Mouse (Mus musculus) C2C12 (cell line): Measurements from ENCODE around the gene Sema4g. TPM values are rescaled to one million over a fixed set of nuclear protein-coding genes. Genes with fewer than 3 reads are reported as not detected.
"Not testable (repeated sequence)": the region's sequence is repeated elsewhere in the genome, so short reads cannot be mapped to it uniquely, and the experiment has no call there.

Experiments used
- H3K27me3 ChIP-seq: one replicate; pipeline ENCODE4 v1.6.1; 2011; ENCODE audit not compliant: control insufficient read depth, insufficient read depth, insufficient read length
- H3K36me3 ChIP-seq: one replicate; pipeline ENCODE4 v1.6.1; 2011; ENCODE audit not compliant: control insufficient read depth, insufficient read depth
- H3K4me3 ChIP-seq: one replicate; pipeline ENCODE4 v1.5.1; 2011; ENCODE audit warnings: mild to moderate bottlenecking, control low read depth; ENCODE audit not compliant: poor library complexity, insufficient read depth, severe bottlenecking
- H3K79me2 ChIP-seq: one replicate; pipeline ENCODE4 v1.6.1; 2011; ENCODE audit not compliant: control insufficient read depth, insufficient read depth
- H3K79me3 ChIP-seq: one replicate; pipeline ENCODE4 v1.6.1; 2011; ENCODE audit warnings: low read depth, control low read depth
- H3ac ChIP-seq: one replicate; pipeline ENCODE3; 2011; ENCODE audit warnings: low read depth; ENCODE audit not compliant: control insufficient read depth, insufficient read length
- CEBPB ChIP-seq: IDR thresholded peaks from one replicate; pipeline ENCODE4 v1.6.1; 2011; ENCODE audit warnings: low read depth, mild to moderate bottlenecking, control low read depth, moderate library complexity
- CTCF ChIP-seq: IDR thresholded peaks from one replicate; pipeline ENCODE4 v1.5.1; 2011; ENCODE audit not compliant: control insufficient read depth, insufficient read depth, insufficient read length
- FOSL1 ChIP-seq: IDR thresholded peaks from one replicate; pipeline ENCODE4 v1.8.0; 2011; ENCODE audit warnings: mild to moderate bottlenecking, low read length; ENCODE audit not compliant: poor library complexity, insufficient read depth, severe bottlenecking
- MAX ChIP-seq: IDR thresholded peaks from one replicate; pipeline ENCODE4 v1.6.1; 2011; ENCODE audit warnings: mild to moderate bottlenecking, control low read depth
- MYOD1 ChIP-seq: IDR thresholded peaks from one replicate; pipeline ENCODE4 v1.6.1; 2011; ENCODE audit warnings: low read depth; ENCODE audit not compliant: control insufficient read depth, insufficient read length
- MYOG ChIP-seq: IDR thresholded peaks from one replicate; pipeline ENCODE4 v1.6.1; 2011; ENCODE audit not compliant: control insufficient read depth, insufficient read length; ENCODE audit errors: extremely low read depth
- USF1 ChIP-seq: IDR thresholded peaks from one replicate; pipeline ENCODE4 v1.6.1; 2011; ENCODE audit warnings: low read depth, mild to moderate bottlenecking, control low read depth, moderate library complexity
- polyA plus RNA-seq: library from polyadenylated mRNA; unstranded; fragments of >200 nt; fragmentation: generic; extraction: Trizol; gene quantifications from one replicate; pipeline ENCODE4 v1.2.1, GENCODE M21; 2012; ENCODE audit warnings: missing spikeins

Sema4g gene
- polyA plus RNA-seq, 1 experiment = 0.30 TPM

DNA sequence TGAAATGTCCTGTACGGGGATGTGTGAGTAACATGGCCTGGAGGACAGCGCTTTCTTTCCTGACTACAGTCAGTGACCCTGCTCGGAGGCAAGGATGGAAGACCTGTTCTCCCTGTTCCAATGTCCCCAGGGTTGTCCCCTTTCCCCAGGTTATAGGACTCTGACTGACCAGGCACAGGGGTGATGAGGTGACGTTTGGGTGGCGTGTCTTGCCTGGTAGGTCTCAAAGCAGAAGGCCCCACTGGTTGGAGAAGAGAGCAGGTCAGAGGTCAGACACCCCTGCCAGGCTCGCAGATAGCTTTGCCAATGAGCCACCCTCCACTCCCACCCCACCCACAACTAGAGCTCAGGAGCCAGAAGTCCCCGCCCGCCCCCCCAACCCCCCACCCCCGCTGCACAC is 40.7 kb downstream of the Sema4g start:
- TF ChIP-seq USF1 = no peak
- TF ChIP-seq CEBPB = no peak
- no peaks in the 10 kb centered on the region for H3K79me3 ChIP-seq
- H3K4me3 ChIP-seq = no peak overlapping the region
- H3K79me2 ChIP-seq = no peaks in the 10 kb centered on the region
- H3K27me3 ChIP-seq = no peaks in the 10 kb centered on the region
- H3ac ChIP-seq = no peak overlapping the region
- H3K36me3 ChIP-seq = peaks cover 10% of the 10 kb centered on the region

DNA sequence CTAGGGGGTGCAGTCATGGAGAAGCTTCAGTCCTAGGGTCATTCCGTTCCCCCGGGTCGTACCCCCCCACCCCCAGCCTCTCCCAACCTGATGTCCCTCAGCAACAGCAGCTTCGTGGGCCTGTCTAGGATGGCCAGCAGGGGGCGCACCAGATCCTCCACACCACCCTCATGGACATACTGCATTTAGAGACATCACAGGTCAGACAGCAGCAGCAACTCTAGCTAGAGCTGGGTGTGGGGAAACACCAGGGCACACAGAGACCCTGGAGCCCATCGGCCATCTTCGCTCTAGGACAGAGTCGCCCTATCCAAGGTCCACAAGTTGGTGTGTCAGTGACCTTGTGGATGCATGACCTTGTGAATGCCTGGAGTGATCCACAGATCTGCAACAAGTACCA is 41.2 kb downstream of the Sema4g start:
- TF ChIP-seq MAX = no peak
- no peak for TF ChIP-seq CEBPB
- peak; percentile 78 for TF ChIP-seq CTCF
- no peak for TF ChIP-seq MYOG
- no peak for TF ChIP-seq MYOD1
- Histone ChIP-seq H3K4me3 (no peak overlapping the region), H3ac (no peak overlapping the region), H3K36me3 (peaks cover 10% of the 10 kb centered on the region), H3K27me3 (no peaks in the 10 kb centered on the region), H3K79me3 (no peaks in the 10 kb centered on the region), H3K79me2 (no peaks in the 10 kb centered on the region)

DNA sequence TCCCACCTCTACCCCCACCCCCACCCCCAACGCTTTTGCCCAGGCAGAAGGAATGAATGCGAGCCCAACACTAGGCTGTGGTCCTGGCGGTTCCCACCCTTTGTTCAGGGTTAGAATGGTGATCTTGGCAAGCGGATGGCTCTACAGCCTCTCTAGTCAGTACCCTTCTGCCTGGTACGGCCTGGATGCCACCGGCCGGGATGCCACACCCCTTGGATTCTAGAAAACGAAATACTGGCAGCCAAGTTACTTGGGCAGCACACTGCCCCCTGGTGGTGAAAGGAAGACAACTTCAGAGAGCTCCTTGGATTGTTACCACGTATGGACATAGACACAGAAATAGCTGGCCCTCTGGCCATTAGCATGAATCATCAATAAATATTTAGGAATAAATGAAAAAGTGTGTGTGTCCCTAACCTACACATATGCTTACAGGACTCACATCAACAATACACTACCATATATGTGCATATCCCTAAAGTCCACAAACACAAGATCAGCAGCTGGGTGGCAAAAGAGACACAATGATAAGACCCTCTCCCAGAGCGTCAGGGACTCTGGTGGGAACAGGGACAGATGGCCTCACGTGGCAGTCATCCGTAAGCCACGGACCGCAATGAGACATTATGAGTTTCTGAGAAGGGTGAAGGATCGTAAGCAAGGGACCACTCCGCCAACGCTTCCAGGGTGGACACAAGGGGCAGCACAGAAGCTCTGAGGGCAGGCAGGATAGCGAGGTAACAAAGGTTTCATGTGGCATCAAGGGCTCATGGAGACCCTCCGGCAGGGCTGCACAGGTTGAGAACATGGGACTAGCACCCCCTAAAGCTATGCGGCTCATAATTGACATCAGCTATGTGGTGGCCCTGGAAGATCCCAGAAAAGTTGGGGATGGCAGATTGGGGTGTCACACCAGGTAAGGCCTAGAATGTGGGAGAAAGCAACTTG is 42.1 kb downstream of the Sema4g start:
- no peaks in the 10 kb centered on the region for H3K79me2 ChIP-seq
- H3K79me3 ChIP-seq = no peaks in the 10 kb centered on the region
- H3K4me3 ChIP-seq = no peak overlapping the region
- TF ChIP-seq MAX (no peak), MYOG (no peak), CTCF (peak; percentile 43)
- H3K27me3 ChIP-seq = no peaks in the 10 kb centered on the region
- peak overlapping the region; percentile 52 for H3ac ChIP-seq
- H3K36me3 ChIP-seq = peaks cover 4% of the 10 kb centered on the region

DNA sequence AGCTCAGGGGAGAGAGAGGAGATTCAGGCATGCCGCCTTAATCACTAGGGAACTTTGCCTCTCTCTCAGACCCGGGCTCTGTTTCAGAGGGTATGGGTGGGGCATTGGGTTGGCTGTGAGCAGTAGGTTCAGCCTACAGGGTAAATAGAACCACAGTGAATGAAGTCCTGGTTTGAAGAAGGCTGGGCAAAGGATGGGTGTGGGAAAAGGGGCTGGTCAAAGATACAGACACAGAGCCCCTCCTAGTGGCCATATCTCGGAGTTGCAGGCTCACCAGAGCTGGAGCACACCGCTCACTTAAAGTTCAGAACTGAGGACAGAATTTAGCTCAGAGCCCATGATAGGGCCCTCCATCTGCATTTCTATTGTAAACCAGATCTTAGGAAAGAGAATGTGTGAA is 42.9 kb downstream of the Sema4g start:
- Histone ChIP-seq H3K27me3 (no peaks in the 10 kb centered on the region), H3K36me3 (peaks cover 4% of the 10 kb centered on the region), H3ac (no peak overlapping the region), H3K4me3 (no peak overlapping the region), H3K79me3 (no peaks in the 10 kb centered on the region), H3K79me2 (no peaks in the 10 kb centered on the region)
- no peak for TF ChIP-seq USF1
- TF ChIP-seq FOSL1 = no peak
- TF ChIP-seq MYOD1 = no peak
- TF ChIP-seq CEBPB = no peak
- TF ChIP-seq MYOG = no peak
- TF ChIP-seq MAX = no peak
- TF ChIP-seq CTCF = peak; percentile 30

DNA sequence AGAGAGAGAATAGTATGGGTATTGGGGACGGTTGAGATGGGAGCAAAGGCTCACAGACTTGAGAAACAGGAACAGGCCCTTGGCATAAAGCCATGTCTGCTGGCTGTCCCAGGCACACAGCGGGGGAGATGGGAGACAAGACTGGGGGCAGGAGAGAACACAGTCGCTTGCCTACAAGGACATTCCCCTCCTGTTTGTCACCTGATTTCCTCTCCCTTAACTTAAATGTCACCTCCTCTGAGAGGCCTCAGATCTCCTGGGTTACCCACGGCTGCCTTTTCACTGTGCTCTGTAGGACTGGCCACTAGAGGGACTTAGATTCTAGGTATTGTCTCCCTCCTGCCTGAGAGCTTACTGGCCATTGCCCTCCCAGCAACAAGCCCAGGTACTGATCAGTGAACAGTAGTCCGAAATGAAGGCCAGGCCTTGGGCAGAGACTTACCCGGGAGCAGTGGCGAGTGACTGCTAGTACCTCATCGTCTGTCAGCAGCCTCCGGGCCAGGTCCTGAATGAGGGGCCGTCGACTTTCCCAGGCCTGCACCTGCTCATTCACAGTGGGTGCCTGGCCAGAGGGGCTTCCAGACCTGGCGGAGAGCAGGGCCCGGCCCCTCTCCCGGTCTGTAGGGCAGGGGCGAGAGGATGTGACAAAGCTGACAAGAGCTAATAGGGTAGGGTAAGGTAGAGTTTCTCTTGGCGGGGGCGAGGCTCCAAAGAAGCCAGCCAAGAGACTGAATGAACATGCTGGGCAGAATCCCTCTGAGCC is 43.9 kb downstream of the Sema4g start:
- Histone ChIP-seq H3K4me3 (no peak overlapping the region), H3K79me2 (no peaks in the 10 kb centered on the region), H3K27me3 (no peaks in the 10 kb centered on the region), H3ac (no peak overlapping the region), H3K36me3 (no peaks in the 10 kb centered on the region), H3K79me3 (no peaks in the 10 kb centered on the region)
- TF ChIP-seq MYOD1 = no peak
- no peak for TF ChIP-seq MYOG
- no peak for TF ChIP-seq CEBPB
- no peak for TF ChIP-seq CTCF
- TF ChIP-seq FOSL1 = no peak
- no peak for TF ChIP-seq USF1
- TF ChIP-seq MAX = no peak

DNA sequence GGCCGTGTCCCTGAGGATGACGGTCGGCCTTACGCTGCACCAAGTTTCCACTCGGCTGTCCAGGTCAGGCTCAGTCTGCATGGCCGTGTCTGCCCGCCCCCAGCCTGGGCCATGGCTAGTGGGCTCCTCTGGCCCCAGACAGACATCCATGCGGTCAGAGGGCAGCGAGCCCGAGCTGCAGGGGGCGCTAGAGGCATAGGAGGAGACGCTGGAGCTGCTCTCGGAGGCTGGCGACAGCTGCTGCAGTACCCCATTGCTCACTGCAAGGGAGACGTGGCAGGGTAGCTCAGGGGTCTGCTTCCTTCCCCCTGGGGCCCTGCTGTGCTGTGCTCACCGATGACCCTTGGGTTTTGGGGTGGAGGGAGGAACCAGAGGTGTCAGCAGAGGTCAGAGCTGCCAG is 48.0 kb downstream of the Sema4g start:
- Histone ChIP-seq H3ac (no peak overlapping the region), H3K4me3 (no peak overlapping the region), H3K79me3 (no peaks in the 10 kb centered on the region), H3K36me3 (no peaks in the 10 kb centered on the region), H3K79me2 (no peaks in the 10 kb centered on the region), H3K27me3 (peaks cover 7% of the 10 kb centered on the region)
- TF ChIP-seq FOSL1 = no peak
- no peak for TF ChIP-seq MYOG
- TF ChIP-seq CTCF = peak; percentile 87

DNA sequence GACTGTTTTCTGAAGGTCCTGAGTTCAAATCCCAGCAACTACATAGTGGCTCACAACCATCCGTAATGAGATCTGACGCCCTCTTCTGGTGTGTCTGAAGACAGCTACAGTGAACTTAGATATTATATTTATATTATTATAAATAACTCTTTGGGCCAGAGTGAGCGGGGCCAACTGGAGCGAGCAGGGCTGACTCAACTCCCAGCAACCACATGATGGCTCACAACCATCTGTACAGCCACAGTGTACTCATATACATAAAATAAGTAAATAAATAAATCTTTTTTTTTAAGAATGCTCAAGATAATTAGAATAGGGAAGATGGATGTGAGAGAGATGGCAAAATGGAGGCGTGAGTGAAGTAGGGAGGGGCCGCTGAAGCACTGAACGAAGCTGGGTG is 49.3 kb downstream of the Sema4g start:
- H3K79me2 ChIP-seq, H3K27me3 ChIP-seq, H3K36me3 ChIP-seq, H3ac ChIP-seq, H3K79me3 ChIP-seq, H3K4me3 ChIP-seq: not testable (repeated sequence)
